Mouse (Mus musculus) liver, embryonic 11.5 days (tissue): ENCODE measurements around the gene Fbxw11. TPM values are rescaled to one million over a fixed set of nuclear protein-coding genes. Genes with fewer than 3 reads are reported as not detected.
"Not testable (repeated sequence)": the region's sequence is repeated elsewhere in the genome, so short reads cannot be mapped to it uniquely, and the experiment has no call there.

Experiments used
- ATAC-seq: fragments of 200-750 bp; cut with Nextera tagmentation; replicated peaks from 2 replicates; pipeline ENCODE4 v1.8.0; 2017; ENCODE audit warnings: moderate number of reproducible peaks, mild to moderate bottlenecking, moderate TSS enrichment, moderate library complexity; ENCODE audit not compliant: low FRiP score
- DNase-seq: peaks from one replicate; pipeline ENCODE4 v3.0.0-alpha.2; 2017; ENCODE audit warnings: low spot score
- H3K27ac ChIP-seq: fragments of 300-500 bp; sonication (generic); 2 replicates; pipeline ENCODE4 v1.5.1; 2014; ENCODE audit warnings: mild to moderate bottlenecking, low read depth, low read length, control low read depth
- H3K27me3 ChIP-seq: fragments of 300-500 bp; sonication (generic); replicated peaks from 2 replicates; pipeline ENCODE4 v1.6.1; 2014; ENCODE audit warnings: low read length, mixed read lengths; ENCODE audit not compliant: control insufficient read depth, insufficient read depth
- H3K36me3 ChIP-seq: fragments of 300-500 bp; sonication (generic); 2 replicates; pipeline ENCODE4 v1.6.1; 2014; ENCODE audit warnings: mild to moderate bottlenecking, low read length, moderate library complexity, mixed read lengths; ENCODE audit not compliant: control insufficient read depth, insufficient read depth
- H3K4me1 ChIP-seq: fragments of 300-500 bp; sonication (generic); replicated peaks from 2 replicates; pipeline ENCODE4 v1.6.1; 2014; ENCODE audit warnings: low read length, mixed read lengths; ENCODE audit not compliant: control insufficient read depth, insufficient read depth
- H3K4me2 ChIP-seq: fragments of 300-500 bp; sonication (generic); 2 replicates; pipeline ENCODE4 v1.6.1; 2014; ENCODE audit warnings: mild to moderate bottlenecking, control low read depth, moderate library complexity
- H3K4me3 ChIP-seq: fragments of 300-500 bp; sonication (generic); 2 replicates; pipeline ENCODE4 v1.5.1; 2014; ENCODE audit warnings: low read depth, low read length, control low read depth
- H3K9ac ChIP-seq: fragments of 300-500 bp; sonication (generic); 2 replicates; pipeline ENCODE4 v1.6.1; 2014; ENCODE audit warnings: low read depth, low read length, control low read depth
- H3K9me3 ChIP-seq: fragments of 300-500 bp; sonication (generic); 2 replicates; pipeline ENCODE4 v1.6.1; 2016; ENCODE audit warnings: low read length, inconsistent platforms, mixed read lengths; ENCODE audit not compliant: control insufficient read depth
- WGBS: fragments of 180-500 bp; shearing (Covaris S2); extraction: QIAGEN DNeasy Blood & Tissue Kit; methylation state at CpG from one replicate; pipeline ENCODE4 v1.1.7; 2014; 5-methylcytosine and 5-hydroxymethylcytosine counted together
- polyA plus RNA-seq: library from polyadenylated mRNA; unstranded; fragments of >200 nt; fragmentation: Nextera tagmentation; extraction: Ambion mirVana; gene quantifications from 2 replicates; pipeline ENCODE4 v1.2.1, GENCODE M21; 2014

Fbxw11 gene
- polyA plus RNA-seq, 1 experiment from 2014 or later = 44.2 TPM

- Histone ChIP-seq H3K27ac (no peak overlapping the region), H3K9me3 (no peaks in the 10 kb centered on the region), H3K27me3 (no peaks in the 10 kb centered on the region), H3K9ac (no peak overlapping the region), H3K36me3 (no peaks in the 10 kb centered on the region), H3K4me2 (no peak overlapping the region), H3K4me1 (peaks cover 16% of the 10 kb centered on the region), H3K4me3 (no peak overlapping the region)
- 89% methylated on average over 2 of the region's 2 CpGs for WGBS
- DNase-seq (no peak), ATAC-seq (no peak)
Measured at GRCm38 (mm10) chr11:32688245-32688855, 45.8 kb downstream of the Fbxw11 start.

- 87% methylated on average over 1 of the region's 1 CpGs for WGBS
- Histone ChIP-seq H3K9ac (no peak overlapping the region), H3K4me3 (no peak overlapping the region), H3K27ac (no peak overlapping the region), H3K4me1 (peaks cover 10% of the 10 kb centered on the region; the same call in 1 of the 2 replicates), H3K27me3 (no peaks in the 10 kb centered on the region), H3K4me2 (no peak overlapping the region), H3K36me3 (no peaks in the 10 kb centered on the region), H3K9me3 (no peaks in the 10 kb centered on the region)
- ATAC-seq (no peak), DNase-seq (no peak)
Measured at GRCm38 (mm10) chr11:32689510-32689909, 47.0 kb downstream of the Fbxw11 start.

GRCm38 (mm10) chr11:32692834-32693233 lies 50.3 kb downstream of the Fbxw11 start:
- Histone ChIP-seq H3K27me3 (no peaks in the 10 kb centered on the region), H3K27ac (no peak overlapping the region), H3K9me3 (no peaks in the 10 kb centered on the region), H3K4me3 (no peak overlapping the region), H3K36me3 (no peaks in the 10 kb centered on the region), H3K9ac (no peak overlapping the region), H3K4me2 (no peak overlapping the region), H3K4me1 (peaks cover 22% of the 10 kb centered on the region)
- ATAC-seq (no peak), DNase-seq (no peak)
- 94% methylated on average over 1 of the region's 1 CpGs for WGBS

- no peak; the same call in 1 of the 2 replicates for ATAC-seq
- no peaks in the 10 kb centered on the region for H3K36me3 ChIP-seq
- no peak overlapping the region for H3K27ac ChIP-seq
- H3K9ac ChIP-seq = no peak overlapping the region
- no peak overlapping the region for H3K4me2 ChIP-seq
- peaks cover 22% of the 10 kb centered on the region for H3K4me1 ChIP-seq
- H3K4me3 ChIP-seq = no peak overlapping the region
- H3K9me3 ChIP-seq = no peaks in the 10 kb centered on the region
- H3K27me3 ChIP-seq = no peaks in the 10 kb centered on the region
- WGBS = 64% methylated on average over 7 of the region's 7 CpGs
- no peak for DNase-seq
Measured at GRCm38 (mm10) chr11:32693431-32694141, 51.1 kb downstream of the Fbxw11 start.

- 80% methylated on average over 9 of the region's 9 CpGs for WGBS
- not testable (repeated sequence) for H3K36me3 ChIP-seq, DNase-seq, H3K4me2 ChIP-seq, H3K4me3 ChIP-seq, H3K9me3 ChIP-seq, H3K9ac ChIP-seq, ATAC-seq, H3K27me3 ChIP-seq, H3K27ac ChIP-seq
- peaks cover 28% of the 10 kb centered on the region for H3K4me1 ChIP-seq
Measured at GRCm38 (mm10) chr11:32694322-32695003, 51.9 kb downstream of the Fbxw11 start.

- Histone ChIP-seq H3K36me3 (no peaks in the 10 kb centered on the region), H3K27ac (0 out of 2 replicates have a peak overlapping the region, but pooled peaks have one; percentile 35), H3K4me2 (no peak overlapping the region), H3K4me3 (no peak overlapping the region), H3K27me3 (no peaks in the 10 kb centered on the region), H3K4me1 (peaks cover 28% of the 10 kb centered on the region), H3K9ac (no peak overlapping the region), H3K9me3 (no peaks in the 10 kb centered on the region)
- 53% methylated on average over 2 of the region's 2 CpGs for WGBS
- no peak for DNase-seq
- no peak for ATAC-seq
Measured at GRCm38 (mm10) chr11:32696446-32697090, 54.0 kb downstream of the Fbxw11 start.

GRCm38 (mm10) chr11:32697695-32698094 lies 55.2 kb downstream of the Fbxw11 start:
- H3K27ac ChIP-seq = no peak overlapping the region
- H3K4me2 ChIP-seq = 0 out of 2 replicates have a peak overlapping the region, but pooled peaks have one; percentile 13
- no peak overlapping the region for H3K4me3 ChIP-seq
- ATAC-seq = no peak
- no peaks in the 10 kb centered on the region for H3K9me3 ChIP-seq
- H3K4me1 ChIP-seq = peaks cover 30% of the 10 kb centered on the region
- no peaks in the 10 kb centered on the region for H3K27me3 ChIP-seq
- H3K36me3 ChIP-seq = no peaks in the 10 kb centered on the region
- 33% methylated on average over 3 of the region's 3 CpGs for WGBS
- DNase-seq = no peak
- H3K9ac ChIP-seq = no peak overlapping the region

GRCm38 (mm10) chr11:32699913-32700493 lies 57.5 kb downstream of the Fbxw11 start:
- no peaks in the 10 kb centered on the region for H3K36me3 ChIP-seq
- 69% methylated on average over 3 of the region's 3 CpGs for WGBS
- H3K27me3 ChIP-seq = no peaks in the 10 kb centered on the region
- no peaks in the 10 kb centered on the region for H3K9me3 ChIP-seq
- no peak overlapping the region for H3K9ac ChIP-seq
- peaks cover 37% of the 10 kb centered on the region for H3K4me1 ChIP-seq
- no peak overlapping the region for H3K4me2 ChIP-seq
- DNase-seq (no peak), ATAC-seq (no peak)
- H3K27ac ChIP-seq = no peak overlapping the region
- H3K4me3 ChIP-seq = no peak overlapping the region
